Mouse (Mus musculus): ENCODE measurements around the gene Zfp39.

The Zfp39 gene

GRCm38 (mm10) chr11:58903511-58904409 lies at the start of gene Zfp39:
Gene Zfp39, minus strand, starts transcription at chr11:58904225.
- peak; percentile 94 for DNase-seq (ENCODE audit: low spot score)

GRCm38 (mm10) chr11:58953351-58954169 lies 49.5 kb upstream of the Zfp39 start:
- DNase-seq (ENCODE audit: low spot score), result peak; percentile 53

DNA sequence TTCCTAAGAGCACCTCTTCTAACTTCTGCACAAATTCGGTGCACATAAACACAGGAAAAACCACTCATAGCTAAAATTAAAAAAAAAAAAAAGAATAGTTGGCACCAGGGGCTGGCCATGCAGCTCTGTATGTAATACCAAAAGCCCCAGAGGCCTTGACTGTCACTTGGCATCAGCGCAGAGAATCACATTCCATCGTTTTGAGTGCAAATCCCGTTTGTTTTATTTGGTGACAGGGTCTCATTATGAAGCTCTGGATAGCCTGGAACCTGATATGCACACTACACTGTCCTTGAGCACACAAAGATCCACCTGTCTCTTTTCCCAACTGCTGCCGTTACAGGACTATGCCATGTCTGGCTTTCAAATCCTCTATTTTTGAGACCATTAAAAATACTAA lies 47.2 kb upstream of the Zfp39 start:
- DNase-seq (ENCODE audit: low spot score), result no peak

GRCm38 (mm10) chr11:58949480-58950431 lies 45.7 kb upstream of the Zfp39 start:
- DNase-seq (ENCODE audit: low spot score), result no peak

DNA sequence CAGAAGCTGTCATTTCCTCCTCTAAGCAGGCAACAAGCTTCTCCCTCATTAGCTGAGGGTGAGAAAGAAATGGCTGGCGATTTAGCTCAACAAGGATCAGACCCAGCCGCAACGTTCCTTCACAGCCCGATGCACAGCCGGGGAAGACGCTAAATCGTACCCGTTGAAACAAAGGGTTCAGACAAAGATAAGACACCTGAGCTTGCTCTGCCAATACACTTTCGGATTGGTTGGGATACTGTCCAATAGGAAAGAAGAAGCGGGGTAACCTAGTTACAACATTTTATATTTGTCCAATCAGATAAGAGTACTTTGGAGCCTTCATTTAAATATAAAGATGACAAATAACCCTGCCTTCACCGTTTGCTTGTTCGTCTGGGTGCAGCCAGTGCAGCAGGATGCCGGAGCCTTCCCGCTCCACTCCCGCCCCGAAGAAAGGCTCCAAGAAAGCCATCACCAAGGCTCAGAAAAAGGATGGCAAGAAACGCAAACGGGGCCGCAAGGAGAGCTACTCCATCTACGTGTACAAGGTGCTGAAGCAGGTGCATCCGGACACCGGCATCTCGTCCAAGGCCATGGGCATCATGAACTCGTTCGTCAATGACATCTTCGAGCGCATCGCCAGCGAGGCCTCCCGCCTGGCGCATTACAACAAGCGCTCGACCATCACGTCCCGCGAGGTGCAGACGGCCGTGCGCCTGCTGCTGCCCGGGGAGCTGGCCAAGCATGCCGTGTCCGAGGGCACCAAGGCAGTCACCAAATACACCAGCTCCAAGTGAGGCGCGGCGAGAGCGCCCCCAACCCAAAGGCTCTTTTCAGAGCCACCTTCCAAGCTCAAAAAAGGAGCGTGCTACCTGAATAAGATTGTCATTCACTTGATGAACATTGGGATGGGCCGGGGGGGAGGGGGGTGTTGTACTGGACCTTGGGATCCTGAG lies 44.8 kb upstream of the Zfp39 start, which contains the start of gene Hist3h2ba:
TSS of gene Hist3h2ba (plus strand) at position 379 of the 938 bp plus-strand sequence.
- DNase-seq (ENCODE audit: low spot score), result peak; percentile 57

- no peak for DNase-seq (ENCODE audit: low spot score)
Measured at GRCm38 (mm10) chr11:58947798-58948528, 43.9 kb upstream of the Zfp39 start.

- DNase-seq (ENCODE audit: low spot score), result no peak
Measured at GRCm38 (mm10) chr11:58947306-58947705, 43.3 kb upstream of the Zfp39 start.

GRCm38 (mm10) chr11:58944136-58944535 lies 40.1 kb upstream of the Zfp39 start:
- no peak for DNase-seq (ENCODE audit: low spot score)

- DNase-seq (ENCODE audit: low spot score), result no peak
Measured at GRCm38 (mm10) chr11:58939088-58939439, 35.0 kb upstream of the Zfp39 start.

DNA sequence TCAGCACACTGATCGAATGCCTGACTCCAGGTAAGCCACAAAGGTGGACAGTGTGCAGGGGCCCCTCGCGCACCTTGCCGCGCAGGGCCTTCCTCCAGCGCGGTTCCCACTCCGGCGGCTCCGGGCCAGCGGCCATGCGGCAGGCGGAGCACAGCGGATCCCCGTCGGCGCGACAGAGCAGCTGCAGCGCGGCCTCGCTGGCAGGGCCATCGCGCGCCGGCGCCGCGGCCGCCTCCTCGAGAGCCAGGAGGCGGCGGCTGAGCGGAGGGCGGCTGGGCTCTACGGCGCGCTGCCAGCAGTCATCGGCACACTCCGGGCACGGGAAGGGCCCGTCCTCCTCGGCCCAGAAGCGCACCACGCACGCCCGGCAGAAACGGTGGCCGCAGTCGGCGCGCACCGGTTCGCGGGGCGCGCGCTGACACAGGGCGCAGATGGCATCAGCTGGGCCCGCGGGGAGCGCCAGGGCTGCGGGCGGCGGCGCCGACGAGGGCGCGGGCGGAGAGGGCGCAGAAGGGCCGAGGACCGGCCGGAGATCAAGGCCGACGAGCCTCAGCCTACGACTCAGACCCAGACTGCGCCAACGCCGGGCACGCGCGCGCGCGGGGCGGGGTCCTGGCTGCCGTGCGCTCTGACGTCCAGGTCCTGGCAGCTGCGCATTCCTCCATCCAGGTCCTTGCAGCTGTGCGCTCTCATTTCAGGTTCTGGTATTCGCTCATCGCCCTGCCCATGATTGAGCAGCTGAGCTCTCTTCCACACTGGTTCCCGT lies 34.5 kb upstream of the Zfp39 start, which contains the start of gene Rnf187:
TSS of gene Rnf187 (minus strand) at position 595 of the 766 bp plus-strand sequence.
- DNase-seq (ENCODE audit: low spot score), result peak; percentile 84

DNA sequence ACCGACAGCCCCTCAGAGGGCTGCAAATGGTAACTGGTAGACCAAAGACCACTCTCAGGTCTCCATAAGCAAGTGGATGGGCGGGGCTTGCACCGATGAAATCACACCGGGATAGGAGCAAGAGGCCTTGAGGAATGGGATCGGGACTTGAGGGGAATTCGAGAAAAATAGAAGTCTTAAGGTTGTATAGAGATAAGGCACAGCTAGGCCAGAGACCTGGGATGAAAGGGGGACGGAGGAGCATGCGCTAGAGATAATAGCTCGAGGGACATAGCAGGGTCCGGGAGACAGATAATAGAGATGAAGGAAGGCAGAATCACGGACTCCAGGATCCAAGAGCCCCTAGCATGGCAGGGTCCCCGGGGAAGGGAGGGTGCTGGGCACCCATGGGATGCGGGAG lies 33.9 kb upstream of the Zfp39 start:
- DNase-seq (ENCODE audit: low spot score), result no peak

GRCm38 (mm10) chr11:58931576-58931975 lies 27.6 kb upstream of the Zfp39 start:
- no peak for DNase-seq (ENCODE audit: low spot score)

DNA sequence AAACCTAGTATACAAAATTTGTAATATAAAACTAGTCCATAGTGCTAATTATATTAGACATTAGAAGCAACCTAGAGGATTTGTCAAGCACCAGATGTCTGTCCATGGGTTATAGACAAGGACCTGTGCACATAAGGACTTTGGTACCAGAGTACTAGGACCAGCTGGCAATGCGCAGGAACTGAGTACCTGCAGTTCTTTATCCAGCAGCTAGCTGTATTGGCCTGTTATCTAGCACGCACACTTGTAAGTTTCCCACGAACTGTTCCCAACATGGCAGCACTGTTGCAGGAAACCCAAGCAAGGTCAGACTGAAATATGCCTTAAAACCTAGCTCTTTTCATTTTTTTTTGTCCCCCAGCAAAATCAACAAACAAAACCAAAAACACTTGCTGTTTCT lies 26.2 kb upstream of the Zfp39 start:
- no peak for DNase-seq (ENCODE audit: low spot score)

DNA sequence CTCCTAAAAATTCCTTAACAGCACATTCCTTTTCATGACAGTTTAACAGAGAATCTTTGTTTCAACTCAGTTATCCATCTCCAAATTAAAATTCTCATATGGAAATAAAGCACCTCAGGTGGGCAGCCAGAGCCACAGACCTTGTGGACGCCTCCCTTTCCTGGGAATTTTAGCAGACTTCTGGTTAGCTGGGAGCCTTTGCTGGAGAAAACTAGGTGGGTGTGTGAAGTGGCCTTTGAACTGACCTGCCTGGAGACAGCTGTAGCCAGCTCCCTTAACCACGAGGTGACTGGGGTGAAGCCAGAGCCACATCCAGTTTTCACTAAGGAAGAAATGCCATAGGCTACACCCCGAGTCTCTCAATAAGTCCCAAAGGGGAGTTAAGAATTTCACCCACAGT lies 25.6 kb upstream of the Zfp39 start:
- no peak for DNase-seq (ENCODE audit: low spot score)

- DNase-seq (ENCODE audit: low spot score), result no peak
Measured at GRCm38 (mm10) chr11:58929055-58929454, 25.0 kb upstream of the Zfp39 start.

DNA sequence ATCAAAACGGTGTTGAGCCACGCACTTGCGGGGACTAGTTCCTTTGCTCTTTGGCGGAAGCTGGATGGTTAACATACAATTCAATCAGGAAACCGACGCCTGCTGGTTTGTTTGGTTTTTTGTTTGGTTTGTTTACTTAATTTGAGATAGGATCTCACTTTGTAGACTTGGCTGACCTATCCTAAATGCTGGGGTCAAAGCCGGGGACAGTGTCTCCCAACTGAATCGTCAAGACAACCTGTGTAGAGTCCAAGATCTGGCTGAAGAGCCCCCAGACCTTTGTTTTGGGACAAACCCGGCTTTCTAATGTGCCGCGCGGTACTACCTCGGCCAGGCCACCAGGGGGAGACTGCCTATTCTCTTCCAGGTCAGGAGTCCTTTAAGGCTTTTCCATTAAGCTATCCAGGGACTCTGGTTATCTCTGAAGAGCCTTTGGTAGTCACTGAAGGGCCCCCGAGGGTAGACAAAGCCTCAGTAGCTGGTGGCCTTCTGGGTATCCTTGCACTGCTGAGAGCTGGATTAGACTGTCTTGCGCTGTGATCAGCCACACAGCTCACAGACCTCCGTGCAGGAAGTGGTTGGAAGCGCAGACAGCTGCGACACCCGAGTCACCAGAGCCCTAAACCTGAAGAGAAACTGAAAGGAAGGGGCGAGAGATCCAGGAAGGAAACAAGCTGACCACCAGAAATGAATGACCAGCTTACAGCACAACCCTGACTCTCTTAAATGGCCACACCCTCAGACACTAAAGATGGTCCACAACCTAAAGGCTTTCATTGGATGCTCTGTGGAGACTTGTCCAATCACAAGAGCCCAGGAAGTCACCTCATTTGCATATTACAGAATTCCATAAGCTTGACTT lies 24.0 kb upstream of the Zfp39 start:
- DNase-seq (ENCODE audit: low spot score), result peak; percentile 64

- no peak for DNase-seq (ENCODE audit: low spot score)
Measured at GRCm38 (mm10) chr11:58927053-58927452, 23.0 kb upstream of the Zfp39 start.

DNA sequence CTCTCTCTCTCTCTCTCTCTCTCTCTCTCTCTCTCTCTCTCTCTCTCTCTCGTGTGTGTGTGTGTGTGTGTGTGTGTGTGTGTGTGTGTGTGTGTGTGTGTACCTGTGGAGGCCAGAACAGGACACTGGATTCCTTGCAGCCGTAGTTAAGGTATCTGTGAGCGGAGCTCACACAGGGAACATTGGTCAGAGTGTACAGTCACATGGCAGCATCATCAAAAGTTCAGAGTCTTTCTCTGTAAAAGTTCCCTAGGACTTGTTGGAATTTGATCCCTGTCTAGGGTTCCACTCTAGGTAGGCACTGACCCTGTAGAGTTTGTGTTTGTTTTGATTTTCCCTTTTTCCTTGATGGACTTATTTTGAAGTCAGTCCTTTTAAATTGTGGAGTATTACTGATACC lies 22.6 kb upstream of the Zfp39 start:
- no peak for DNase-seq (ENCODE audit: low spot score)
